Mouse (Mus musculus): ENCODE data around the gene Lzic. TPM values are rescaled to one million over a fixed set of nuclear protein-coding genes. Genes with fewer than 3 reads are reported as not detected.
"Not testable (repeated sequence)": the region's sequence is repeated elsewhere in the genome, so short reads cannot be mapped to it uniquely, and the experiment has no call there.

Lzic gene
- polyA plus RNA-seq, 1 experiment from 2014 or later = 46.4 TPM

DNA sequence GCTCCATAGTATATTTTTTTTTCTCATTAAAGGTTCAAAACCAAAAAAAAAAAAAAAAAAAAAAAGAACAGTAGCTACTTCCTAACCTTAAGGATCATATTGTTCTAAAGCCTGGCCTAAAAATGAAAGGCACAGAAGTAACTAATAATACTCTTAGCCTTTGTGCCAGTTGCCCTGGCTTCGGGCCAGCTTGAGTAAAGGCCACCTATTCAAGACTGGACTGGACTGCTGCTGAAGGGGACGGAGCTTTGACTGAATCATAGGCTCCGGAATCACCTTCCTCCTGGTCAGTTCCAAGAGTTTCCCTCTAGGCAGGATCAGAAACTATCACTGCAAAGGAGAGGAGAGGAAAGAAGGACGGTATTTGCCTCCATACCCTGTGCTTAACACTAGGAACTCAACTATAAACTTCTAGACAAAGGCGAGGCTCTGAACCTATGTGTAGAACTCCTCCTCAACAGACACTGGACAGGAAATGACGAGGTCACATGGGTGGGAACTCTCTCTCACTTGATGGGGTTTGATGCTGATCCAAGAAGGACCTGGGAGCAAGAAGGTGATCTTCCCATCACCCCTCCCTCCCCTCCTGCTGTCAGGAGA is 27.1 kb upstream of the Lzic start:
- Histone ChIP-seq H3K4me3 (no peak overlapping the region), H3K27me3 (ENCODE audit: insufficient read depth, poor library complexity, severe bottlenecking) (no peaks in the 10 kb centered on the region), H3K9me3 (no peaks in the 10 kb centered on the region), H3K36me3 (no peaks in the 10 kb centered on the region), H3K4me1 (peaks cover 19% of the 10 kb centered on the region; the same call in 1 of the 2 replicates), H3K27ac (no peak overlapping the region)
- no peak for DNase-seq (ENCODE audit: low spot score)
- 69% methylated on average over 6 of the region's 6 CpGs for WGBS

DNA sequence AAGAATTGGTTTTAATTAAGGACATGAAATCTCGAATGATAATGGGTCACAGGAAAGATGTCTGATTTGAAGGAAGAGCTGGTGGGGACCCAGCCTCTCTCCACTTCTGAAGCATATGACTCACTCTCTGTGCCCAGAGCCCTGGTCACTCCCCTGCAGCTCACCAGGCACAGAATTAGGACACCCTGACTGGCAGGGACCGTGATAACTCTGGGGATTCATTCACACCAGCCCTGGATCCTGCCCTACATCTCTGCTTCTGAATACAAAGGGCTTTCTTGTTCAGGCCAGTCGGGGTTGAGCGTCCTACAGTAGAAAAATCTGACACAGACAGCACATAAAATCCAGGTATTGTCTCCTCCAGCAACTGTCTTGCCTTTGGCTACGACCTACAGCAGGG is 26.5 kb upstream of the Lzic start:
- Histone ChIP-seq H3K27me3 (ENCODE audit: insufficient read depth, poor library complexity, severe bottlenecking) (no peaks in the 10 kb centered on the region), H3K36me3 (no peaks in the 10 kb centered on the region), H3K27ac (no peak overlapping the region), H3K4me1 (peaks cover 20% of the 10 kb centered on the region), H3K9me3 (no peaks in the 10 kb centered on the region), H3K4me3 (no peak overlapping the region)
- 63% methylated on average over 5 of the region's 5 CpGs for WGBS
- no peak for DNase-seq (ENCODE audit: low spot score)

DNA sequence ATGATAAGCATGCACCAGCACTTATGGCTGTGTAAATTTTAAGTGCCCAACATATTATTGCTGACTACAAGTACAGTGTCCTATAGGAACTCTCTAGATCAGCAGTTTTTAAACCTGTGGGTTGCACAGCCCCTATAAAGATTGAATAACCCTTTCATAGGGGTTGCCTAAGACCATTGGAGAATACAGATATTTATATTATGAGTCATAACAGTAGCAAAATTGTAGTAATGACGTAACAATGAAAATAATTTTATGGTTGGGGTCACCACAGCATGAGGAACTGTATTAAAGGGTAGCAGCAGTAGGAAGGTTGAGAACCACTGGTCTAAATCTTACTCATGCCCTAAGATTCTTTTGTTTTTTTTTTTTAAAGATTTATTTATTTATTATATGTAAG is 25.6 kb upstream of the Lzic start:
- Histone ChIP-seq H3K36me3 (no peaks in the 10 kb centered on the region), H3K27me3 (ENCODE audit: insufficient read depth, poor library complexity, severe bottlenecking) (no peaks in the 10 kb centered on the region), H3K27ac (no peak overlapping the region), H3K4me1 (peaks cover 19% of the 10 kb centered on the region), H3K4me3 (no peak overlapping the region), H3K9me3 (no peaks in the 10 kb centered on the region)
- no peak for DNase-seq (ENCODE audit: low spot score)
- WGBS = 68% methylated on average over 1 of the region's 1 CpGs

DNA sequence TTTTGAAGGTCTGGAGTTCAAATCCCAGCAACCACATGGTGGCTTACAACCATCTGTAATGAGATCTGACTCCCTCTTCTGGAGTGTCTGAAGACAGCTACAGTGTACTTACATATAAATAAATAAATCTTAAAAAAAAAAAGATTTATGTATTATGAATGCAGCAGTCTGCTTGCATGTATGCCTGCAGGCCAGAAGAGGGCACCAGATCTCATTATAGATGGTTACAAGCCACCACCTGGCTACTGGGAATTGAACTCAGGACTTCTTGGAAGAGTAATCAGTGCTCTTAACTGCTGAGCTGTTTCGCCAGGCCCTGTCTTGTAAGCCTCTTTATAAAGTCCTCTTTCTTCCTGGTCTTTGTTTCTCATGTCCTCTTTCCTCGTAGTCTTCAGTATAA is 24.6 kb upstream of the Lzic start:
- 79% methylated on average over 2 of the region's 2 CpGs for WGBS
- peaks cover 14% of the 10 kb centered on the region for H3K4me1 ChIP-seq
- not testable (repeated sequence) for H3K4me3 ChIP-seq; H3K9me3 ChIP-seq; H3K27ac ChIP-seq; H3K36me3 ChIP-seq; DNase-seq (ENCODE audit: low spot score); H3K27me3 ChIP-seq (ENCODE audit: insufficient read depth, poor library complexity, severe bottlenecking)

DNA sequence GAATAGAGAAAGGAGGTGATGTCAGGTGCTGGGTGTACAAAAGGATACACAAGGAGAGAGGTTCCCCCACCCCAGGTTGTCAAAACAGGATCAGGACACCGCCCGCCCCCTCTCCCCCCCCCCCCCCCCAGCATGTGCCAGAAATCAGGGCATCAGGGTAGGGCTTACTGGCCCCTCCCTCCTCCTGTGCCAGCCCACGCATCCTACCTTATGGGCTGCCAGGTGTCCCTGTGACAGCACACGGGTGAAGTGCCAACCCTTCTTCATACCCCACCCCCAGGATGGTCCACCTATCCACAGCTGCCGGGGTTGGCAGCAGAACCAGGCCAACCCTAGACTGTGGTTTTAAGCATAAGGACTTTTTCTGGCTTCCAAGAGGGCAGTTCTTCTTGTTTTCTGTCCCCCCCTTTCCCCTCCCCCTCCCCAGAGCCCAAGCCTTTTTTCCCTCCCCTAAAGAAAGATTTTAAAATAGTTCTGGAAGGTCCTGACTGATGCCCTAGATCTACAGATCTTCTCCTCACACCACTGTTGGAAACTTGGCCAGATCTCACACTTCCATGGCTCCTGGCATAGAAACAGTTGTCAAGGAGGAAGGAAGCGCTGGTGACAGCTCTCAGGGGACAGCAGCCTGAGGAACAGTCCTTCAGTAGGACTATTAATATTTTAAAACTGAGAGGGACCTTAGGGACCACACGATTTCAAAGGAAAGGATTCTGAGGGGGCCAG is 23.3 kb upstream of the Lzic start:
- Histone ChIP-seq H3K36me3 (no peaks in the 10 kb centered on the region), H3K4me3 (no peak overlapping the region), H3K9me3 (no peaks in the 10 kb centered on the region), H3K27me3 (ENCODE audit: insufficient read depth, poor library complexity, severe bottlenecking) (no peaks in the 10 kb centered on the region), H3K4me1 (peaks cover 14% of the 10 kb centered on the region), H3K27ac (no peak overlapping the region)
- 73% methylated on average over 6 of the region's 7 CpGs for WGBS
- no peak for DNase-seq (ENCODE audit: low spot score)

DNA sequence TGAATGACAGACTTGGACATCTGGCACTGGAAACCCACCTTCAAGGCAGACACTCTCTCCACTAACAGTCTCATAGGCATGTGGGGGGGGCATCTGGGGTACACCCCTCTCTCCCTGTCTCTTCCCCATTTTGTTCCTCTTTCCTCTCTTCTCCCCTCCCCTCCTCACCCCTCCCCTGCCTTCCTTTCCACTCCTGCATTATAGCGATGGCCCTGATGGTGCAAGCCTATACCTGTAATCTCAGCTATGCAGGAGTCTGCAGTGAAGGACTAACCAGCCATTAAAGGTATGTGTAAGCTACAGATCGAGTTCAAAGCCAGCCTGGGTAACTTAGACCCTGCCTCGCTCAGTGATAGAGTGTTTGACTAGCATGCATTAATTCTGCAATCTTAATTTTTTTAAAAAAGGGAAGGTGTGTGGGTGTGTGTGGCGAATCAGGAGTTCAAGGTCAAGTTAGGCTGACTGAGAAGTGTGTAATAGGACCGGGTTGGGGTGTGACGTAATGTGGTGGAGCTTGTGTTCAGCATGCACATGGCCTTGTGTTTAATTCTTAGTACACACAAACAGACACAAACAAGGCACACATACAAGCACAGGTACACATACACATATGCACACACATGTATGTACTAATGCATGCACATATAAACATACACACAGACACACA is 22.6 kb upstream of the Lzic start:
- DNase-seq (ENCODE audit: low spot score) = no peak
- H3K4me3 ChIP-seq = no peak overlapping the region
- no peaks in the 10 kb centered on the region for H3K9me3 ChIP-seq
- H3K36me3 ChIP-seq = peaks cover 3% of the 10 kb centered on the region; the same call in 1 of the 2 replicates
- no peak overlapping the region for H3K27ac ChIP-seq
- no peaks in the 10 kb centered on the region for H3K27me3 ChIP-seq (ENCODE audit: insufficient read depth, poor library complexity, severe bottlenecking)
- WGBS = 74% methylated on average over 6 of the region's 6 CpGs
- peaks cover 14% of the 10 kb centered on the region for H3K4me1 ChIP-seq

DNA sequence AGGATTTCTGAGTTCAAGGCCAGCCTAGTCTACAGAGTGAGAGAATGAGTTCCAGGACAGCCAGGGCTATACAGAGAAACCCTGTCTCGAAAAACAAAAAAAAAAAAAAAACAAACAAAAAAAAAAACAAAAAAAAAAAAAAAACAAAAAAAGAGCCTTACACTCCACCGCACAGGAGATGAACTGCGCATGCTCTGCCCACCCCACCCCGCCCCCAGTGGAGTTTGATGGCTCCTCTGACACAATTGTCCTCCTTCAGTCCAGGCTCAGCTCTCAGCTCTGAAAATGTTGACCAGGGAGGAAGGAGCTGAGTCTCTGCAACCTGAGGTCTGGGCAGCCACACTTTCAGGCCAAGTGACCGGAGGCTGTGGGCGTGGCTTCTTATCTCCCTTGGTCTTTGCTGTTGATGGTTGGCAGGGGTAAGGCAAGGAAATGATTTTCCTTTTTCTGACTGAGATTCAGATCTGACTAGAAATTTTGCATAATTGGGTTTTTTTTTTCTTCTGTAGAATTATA is 21.5 kb upstream of the Lzic start:
- H3K4me1 ChIP-seq = peaks cover 14% of the 10 kb centered on the region
- H3K27me3 ChIP-seq (ENCODE audit: insufficient read depth, poor library complexity, severe bottlenecking) = no peaks in the 10 kb centered on the region
- no peaks in the 10 kb centered on the region for H3K9me3 ChIP-seq
- WGBS = 53% methylated on average over 6 of the region's 6 CpGs
- no peak for DNase-seq (ENCODE audit: low spot score)
- H3K36me3 ChIP-seq = peaks cover 9% of the 10 kb centered on the region; the same call in 1 of the 2 replicates
- H3K27ac ChIP-seq = no peak overlapping the region
- H3K4me3 ChIP-seq = no peak overlapping the region

DNA sequence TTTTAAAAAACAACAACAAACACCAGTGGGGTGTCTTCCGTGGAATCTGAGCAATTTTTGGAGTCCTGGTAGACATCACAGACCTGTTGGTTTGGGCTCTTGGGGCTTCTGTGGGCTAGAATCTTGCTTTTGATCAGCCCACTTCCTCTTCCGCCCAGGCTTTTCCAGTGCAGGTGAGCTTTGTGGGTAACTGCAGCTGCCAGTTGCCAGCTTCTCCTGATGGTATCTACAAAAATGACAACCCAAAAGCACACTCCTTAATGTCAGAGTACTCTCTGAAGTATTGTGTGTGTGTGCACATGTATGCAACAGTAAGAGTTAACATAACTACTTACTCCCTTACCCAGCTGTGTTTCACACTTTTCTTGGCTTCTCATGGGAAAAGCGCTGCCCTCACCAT is 15.5 kb upstream of the Lzic start:
- H3K4me1 ChIP-seq = peaks cover 7% of the 10 kb centered on the region
- no peaks in the 10 kb centered on the region for H3K9me3 ChIP-seq
- no peak overlapping the region for H3K27ac ChIP-seq
- no peak for DNase-seq (ENCODE audit: low spot score)
- 80% methylated on average over 3 of the region's 3 CpGs for WGBS
- H3K4me3 ChIP-seq = no peak overlapping the region
- H3K27me3 ChIP-seq (ENCODE audit: insufficient read depth, poor library complexity, severe bottlenecking) = no peaks in the 10 kb centered on the region
- peaks cover 52% of the 10 kb centered on the region for H3K36me3 ChIP-seq

DNA sequence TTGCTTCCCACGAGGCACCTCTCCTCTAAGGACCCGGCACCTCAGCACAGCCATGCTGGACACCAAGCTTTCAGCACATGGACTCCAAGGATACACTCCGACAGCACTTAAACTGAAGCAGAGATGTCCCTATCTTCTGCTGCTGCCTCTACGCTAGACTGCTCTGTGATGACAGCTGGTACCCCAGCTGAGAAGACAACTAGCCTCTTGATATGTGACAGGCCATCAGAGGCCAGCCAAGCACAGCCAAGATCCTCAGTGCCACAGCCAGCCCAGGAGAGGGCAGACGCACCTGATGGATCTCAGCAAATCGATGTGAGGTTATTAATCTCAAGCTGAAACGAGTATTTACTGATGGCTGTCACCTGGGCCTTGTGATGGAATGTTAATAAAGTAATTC is 9.9 kb upstream of the Lzic start:
- no peak for DNase-seq (ENCODE audit: low spot score)
- Histone ChIP-seq H3K4me1 (peaks cover 10% of the 10 kb centered on the region), H3K27me3 (ENCODE audit: insufficient read depth, poor library complexity, severe bottlenecking) (no peaks in the 10 kb centered on the region), H3K9me3 (no peaks in the 10 kb centered on the region), H3K36me3 (peaks cover 35% of the 10 kb centered on the region), H3K4me3 (no peak overlapping the region), H3K27ac (no peak overlapping the region)
- 52% methylated on average over 7 of the region's 7 CpGs for WGBS

DNA sequence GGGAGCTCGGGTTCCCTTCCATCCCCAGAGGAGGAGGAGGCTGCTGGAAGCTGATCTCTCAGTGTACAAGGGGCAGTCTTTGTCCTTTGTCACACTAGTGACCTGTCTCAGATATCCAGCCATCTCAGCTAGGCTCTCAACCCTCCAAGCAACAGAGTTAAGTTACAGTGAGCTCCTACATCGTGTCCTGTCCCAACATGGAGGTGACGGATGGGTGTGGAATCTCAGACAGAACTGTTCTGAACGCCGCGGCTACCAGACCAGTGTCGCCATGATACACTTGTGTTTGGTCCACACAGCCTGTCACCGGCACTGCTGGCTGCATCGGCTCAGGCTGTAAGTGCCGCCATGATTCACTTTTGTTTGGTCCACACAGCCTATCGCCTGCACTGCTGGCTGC is 8.0 kb upstream of the Lzic start, which contains the start of gene Tmem274:
Gene Tmem274 (plus strand): TSS at position 301 of the 400 bp plus-strand sequence.
- no peak for DNase-seq (ENCODE audit: low spot score)
- H3K4me3 ChIP-seq = no peak within 1 kb of the TSS
- H3K27me3 ChIP-seq (ENCODE audit: insufficient read depth, poor library complexity, severe bottlenecking) = no peaks in the 10 kb centered on the region
- peaks cover 4% of the 10 kb centered on the region; the same call in 1 of the 2 replicates for H3K4me1 ChIP-seq
- no peaks in the 10 kb centered on the region for H3K9me3 ChIP-seq
- 86% methylated on average over 11 of the region's 11 CpGs for WGBS
- H3K36me3 ChIP-seq = peaks cover 26% of the 10 kb centered on the region
- no peak within 1 kb of the TSS for H3K27ac ChIP-seq

DNA sequence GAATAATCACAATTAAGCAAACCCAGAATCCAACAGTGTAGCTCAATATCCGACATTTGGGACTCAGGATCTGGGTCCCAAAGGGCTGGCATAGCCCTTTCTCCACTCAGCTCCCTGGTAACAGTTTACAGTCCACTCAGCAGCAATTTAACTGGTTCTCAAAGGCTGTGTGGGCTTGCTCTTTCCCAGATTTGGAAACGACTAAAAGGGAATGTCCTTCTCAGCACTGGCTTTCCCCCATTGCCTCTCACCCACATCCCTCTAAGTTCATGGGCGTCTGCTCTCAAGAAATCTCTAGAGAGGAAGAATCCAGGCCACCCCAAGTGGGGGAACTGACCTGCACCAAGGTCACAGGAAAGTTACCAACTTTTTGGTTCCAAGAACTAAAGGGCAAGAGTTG is 463 bp upstream of the Lzic start:
- Histone ChIP-seq H3K36me3 (peaks cover 28% of the 10 kb centered on the region), H3K27me3 (ENCODE audit: insufficient read depth, poor library complexity, severe bottlenecking) (no peaks in the 10 kb centered on the region), H3K4me1 (peaks cover 21% of the 10 kb centered on the region; the same call in 1 of the 2 replicates), H3K9me3 (no peaks in the 10 kb centered on the region), H3K4me3 (peak overlapping the region; percentile 92), H3K27ac (peak overlapping the region; percentile 95)
- 49% methylated on average over 3 of the region's 3 CpGs for WGBS
- DNase-seq (ENCODE audit: low spot score) = no peak

DNA sequence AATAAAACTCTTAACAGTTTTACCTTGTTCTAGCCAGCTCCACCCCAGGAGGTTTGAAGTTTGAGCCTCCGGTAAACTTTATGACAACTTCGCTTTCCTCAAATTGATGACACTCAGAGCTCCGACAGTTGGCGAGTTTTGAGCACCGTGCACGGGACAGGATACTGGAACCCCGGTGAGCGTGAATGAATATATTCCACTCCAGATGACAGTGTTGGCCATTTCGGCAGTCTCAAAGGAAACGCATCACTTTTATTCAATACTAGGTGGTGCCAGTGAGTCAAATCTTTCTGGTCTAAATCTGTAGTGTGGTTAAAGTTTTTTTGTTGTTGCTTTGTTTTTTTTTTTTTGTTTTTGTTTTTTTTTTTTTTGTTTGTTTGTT is 787 bp downstream of the Lzic start:
- Histone ChIP-seq H3K4me1 (peaks cover 21% of the 10 kb centered on the region; the same call in 1 of the 2 replicates), H3K9me3 (no peaks in the 10 kb centered on the region), H3K27me3 (ENCODE audit: insufficient read depth, poor library complexity, severe bottlenecking) (no peaks in the 10 kb centered on the region), H3K4me3 (peak overlapping the region; percentile 92), H3K36me3 (peaks cover 38% of the 10 kb centered on the region), H3K27ac (peak overlapping the region; percentile 95)
- DNase-seq (ENCODE audit: low spot score) = no peak
- 2% methylated on average over 10 of the region's 10 CpGs for WGBS

DNA sequence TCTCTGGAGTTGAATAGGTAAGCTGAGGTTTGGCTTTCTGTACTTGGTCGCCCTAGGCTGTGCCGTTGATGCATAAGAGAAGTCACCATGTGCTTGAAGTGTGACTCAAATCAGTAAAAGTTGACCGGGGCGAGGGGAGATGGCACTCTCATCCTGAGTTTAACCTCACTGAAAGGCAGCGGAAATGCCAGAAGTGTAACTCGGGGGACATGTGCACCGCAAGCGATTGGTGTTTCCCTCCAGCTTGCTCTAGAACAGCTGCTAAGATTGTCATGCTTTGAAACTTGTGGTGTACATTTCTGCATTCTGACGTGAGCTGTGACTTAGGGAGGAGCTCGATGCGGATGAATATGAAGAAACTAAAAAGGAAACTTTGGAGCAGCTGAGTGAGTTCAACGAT is 2.7 kb downstream of the Lzic start:
- peaks cover 55% of the 10 kb centered on the region for H3K36me3 ChIP-seq
- H3K27ac ChIP-seq = no peak overlapping the region
- no peak for DNase-seq (ENCODE audit: low spot score)
- H3K9me3 ChIP-seq = no peaks in the 10 kb centered on the region
- no peaks in the 10 kb centered on the region for H3K27me3 ChIP-seq (ENCODE audit: insufficient read depth, poor library complexity, severe bottlenecking)
- H3K4me1 ChIP-seq = peaks cover 21% of the 10 kb centered on the region; the same call in 1 of the 2 replicates
- WGBS = 95% methylated on average over 12 of the region's 12 CpGs
- no peak overlapping the region for H3K4me3 ChIP-seq
